Mouse (Mus musculus): ENCODE measurements around the gene Gm45623. TPM values are rescaled to one million over a fixed set of nuclear protein-coding genes. Genes with fewer than 3 reads are reported as not detected.
A peak's percentile ranks its signal among the peaks of the same experiment; 100 is the strongest.

The Gm45623 gene
- total RNA-seq, 2 experiments from 2014 or later: not detected

- DNase-seq (ENCODE audit: low spot score in 2 of 2): peak in 1 of 2 experiments; percentile 35
Observed at GRCm38 (mm10) chr13:56755871-56756270, 2.2 kb upstream of the Gm45623 start.

DNA sequence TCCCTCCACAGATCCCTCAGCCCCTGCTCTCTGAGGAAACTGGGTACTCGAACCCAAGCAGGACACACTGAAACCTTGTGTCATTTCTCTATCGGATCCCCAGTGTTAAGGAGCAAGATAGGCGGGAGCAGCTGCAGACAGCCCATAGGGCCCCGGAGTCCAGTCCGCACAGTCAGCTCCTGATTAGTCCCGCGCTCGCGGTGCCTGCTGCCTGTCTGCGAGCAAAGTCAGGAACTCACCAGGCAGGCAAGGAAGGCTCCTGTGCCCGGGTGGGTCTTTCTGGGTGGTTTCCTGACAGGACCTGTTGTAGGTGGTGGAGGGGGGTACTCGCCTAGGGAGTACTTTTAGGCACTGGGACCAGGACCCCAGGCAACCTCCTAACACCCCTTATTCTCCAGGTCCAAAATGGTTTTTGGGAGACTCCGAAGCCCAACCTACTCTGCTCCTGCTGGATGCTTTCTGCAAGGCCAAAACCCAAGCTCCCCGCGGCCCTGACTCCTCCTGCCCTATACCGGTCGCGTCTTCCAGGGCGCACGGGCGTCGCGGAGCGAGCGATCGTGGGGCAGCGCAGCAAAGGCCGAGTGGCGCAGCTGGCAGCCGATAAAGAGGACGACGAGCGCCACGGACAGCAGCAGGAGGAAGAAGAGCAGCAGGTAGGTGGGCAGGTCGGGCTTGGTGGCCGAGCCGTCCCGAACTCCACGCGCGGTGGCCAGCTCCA lies 994 bp downstream of the Gm45623 start:
- DNase-seq (ENCODE audit: low spot score in 2 of 2): no peak

DNA sequence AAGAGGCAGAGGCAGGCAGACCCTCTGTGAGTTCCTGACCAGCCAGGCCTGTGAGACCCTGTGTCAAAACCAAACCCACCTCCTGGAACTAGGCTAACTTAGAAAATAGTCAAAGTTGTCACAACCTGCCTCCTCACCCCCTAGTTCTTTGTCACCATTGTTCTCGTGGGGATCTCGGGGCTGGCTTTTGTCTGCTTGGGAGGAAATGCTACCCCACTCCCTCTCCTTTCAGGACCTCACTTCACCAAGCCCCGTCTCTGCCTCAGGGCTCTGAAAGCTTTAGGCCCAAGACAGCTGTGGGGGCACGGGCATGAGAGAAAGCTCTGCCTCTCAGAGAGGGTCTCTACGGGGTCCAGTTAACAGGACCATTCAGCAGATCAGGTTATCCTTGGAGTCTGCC lies 1.9 kb downstream of the Gm45623 start:
- DNase-seq (ENCODE audit: low spot score in 2 of 2): no peak

DNA sequence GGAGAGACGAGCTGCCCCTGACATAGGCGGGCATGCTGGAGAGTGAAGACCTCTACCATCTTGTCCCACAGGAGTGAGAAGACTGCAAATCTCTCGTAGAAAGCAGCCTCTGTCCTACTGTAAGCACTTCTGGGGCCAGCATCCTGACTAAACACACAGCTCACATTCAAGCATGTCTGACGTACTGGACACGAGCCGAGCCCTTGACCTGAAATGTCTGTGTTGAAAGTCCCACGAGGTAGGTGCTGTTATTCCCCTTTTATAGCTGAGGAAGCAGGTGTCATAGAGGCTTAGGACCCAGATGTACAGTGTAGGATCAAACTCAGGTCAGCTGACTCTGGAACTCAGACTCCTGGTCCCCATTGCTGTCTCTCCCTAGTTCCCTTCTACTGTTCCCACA lies 4.2 kb downstream of the Gm45623 start:
- no peak for DNase-seq (ENCODE audit: low spot score in 2 of 2)

DNA sequence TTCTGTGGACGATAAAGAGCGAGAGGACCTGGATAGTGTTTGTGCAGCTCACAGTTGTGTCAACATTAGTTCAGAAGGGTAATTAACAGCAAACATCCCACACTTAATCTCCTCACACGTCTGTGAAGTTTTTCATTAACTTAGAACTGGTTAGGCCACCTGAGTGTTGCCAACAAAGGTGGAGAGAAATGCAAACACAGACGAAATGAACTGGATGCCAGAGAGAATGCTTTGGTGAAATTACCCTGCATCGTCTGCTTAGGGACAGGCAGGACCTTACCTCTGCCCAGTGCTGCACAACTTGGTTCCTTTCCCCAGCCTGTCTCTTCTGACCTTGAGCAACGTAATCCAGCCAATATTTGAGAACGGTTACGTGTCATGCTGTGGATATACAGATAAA lies 6.1 kb downstream of the Gm45623 start:
- DNase-seq (ENCODE audit: low spot score in 2 of 2): no peak

GRCm38 (mm10) chr13:56746739-56747532 lies 6.7 kb downstream of the Gm45623 start:
- DNase-seq (ENCODE audit: low spot score in 2 of 2): no peak

DNA sequence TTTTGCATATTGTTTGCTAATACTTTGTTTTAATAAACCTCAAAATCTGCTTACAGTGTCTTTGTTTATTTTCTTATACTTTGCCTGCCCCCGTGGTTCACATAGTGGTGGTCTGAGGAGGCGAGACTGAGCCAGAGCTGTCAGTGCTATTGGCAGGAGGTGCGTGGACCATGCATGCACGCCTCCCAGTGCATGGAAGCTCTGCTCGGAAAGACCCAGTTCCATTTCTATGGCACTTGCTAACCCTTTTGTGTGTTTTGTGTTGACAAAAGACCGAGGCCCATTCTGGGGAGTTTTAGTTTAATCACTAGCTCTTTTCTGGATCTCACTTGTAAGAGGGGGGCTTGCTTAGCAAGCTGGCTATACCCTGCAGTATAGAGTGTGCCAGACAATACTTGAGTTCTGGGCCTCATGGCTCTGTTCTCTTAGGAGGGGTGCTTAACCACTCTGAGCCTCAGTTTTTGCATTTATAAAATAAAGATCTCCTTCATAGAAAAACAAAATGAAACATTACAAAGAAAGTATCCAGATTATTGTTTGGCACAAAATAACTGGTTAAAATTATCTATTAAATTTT lies 11.2 kb downstream of the Gm45623 start:
- no peak for DNase-seq (ENCODE audit: low spot score in 2 of 2)

GRCm38 (mm10) chr13:56741691-56742090 lies 11.9 kb downstream of the Gm45623 start:
- DNase-seq (ENCODE audit: low spot score in 2 of 2): no peak

- DNase-seq (ENCODE audit: low spot score in 2 of 2): no peak
Observed at GRCm38 (mm10) chr13:56740496-56740895, 13.1 kb downstream of the Gm45623 start.

DNA sequence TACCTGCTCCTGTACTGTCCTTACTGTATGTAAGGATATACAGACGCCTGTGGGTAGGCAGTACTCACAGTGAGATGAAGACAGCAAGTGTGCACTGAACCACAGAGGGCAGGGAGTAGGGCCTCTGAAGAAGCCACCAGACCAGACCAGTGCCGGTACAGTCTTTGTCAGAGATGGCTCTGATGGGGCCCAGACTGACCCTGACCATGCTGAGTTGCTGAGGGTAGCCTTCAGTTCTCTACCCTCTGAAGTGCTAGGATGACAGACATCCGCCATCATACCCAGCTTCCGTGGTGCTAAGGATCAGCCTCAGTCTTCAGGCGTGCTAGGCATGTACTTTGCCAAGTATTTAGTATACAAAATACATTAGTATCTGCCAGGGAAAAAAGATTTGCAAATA lies 14.1 kb downstream of the Gm45623 start:
- DNase-seq (ENCODE audit: low spot score in 2 of 2): no peak

GRCm38 (mm10) chr13:56735212-56735875 lies 18.3 kb downstream of the Gm45623 start:
- DNase-seq (ENCODE audit: low spot score in 2 of 2): no peak

DNA sequence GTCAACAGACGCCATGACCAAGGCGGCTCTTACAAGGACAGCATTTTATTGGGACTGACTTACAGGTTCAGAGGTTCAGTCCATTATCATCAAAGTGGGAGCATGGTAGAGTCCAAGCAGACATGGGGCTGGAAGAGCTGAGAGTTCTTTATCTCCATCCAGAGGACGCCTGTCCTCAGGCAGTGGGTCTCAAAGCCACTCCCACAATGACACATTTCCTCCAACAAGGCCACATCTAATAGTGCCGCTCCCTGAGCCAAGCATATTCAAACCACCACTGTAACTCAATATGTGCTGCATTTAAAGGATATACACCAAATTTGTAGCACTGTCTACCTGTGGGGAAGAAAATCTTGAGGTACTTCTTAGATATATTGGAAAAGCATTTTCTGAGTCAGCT lies 19.0 kb downstream of the Gm45623 start:
- DNase-seq (ENCODE audit: low spot score in 2 of 2): no peak

DNA sequence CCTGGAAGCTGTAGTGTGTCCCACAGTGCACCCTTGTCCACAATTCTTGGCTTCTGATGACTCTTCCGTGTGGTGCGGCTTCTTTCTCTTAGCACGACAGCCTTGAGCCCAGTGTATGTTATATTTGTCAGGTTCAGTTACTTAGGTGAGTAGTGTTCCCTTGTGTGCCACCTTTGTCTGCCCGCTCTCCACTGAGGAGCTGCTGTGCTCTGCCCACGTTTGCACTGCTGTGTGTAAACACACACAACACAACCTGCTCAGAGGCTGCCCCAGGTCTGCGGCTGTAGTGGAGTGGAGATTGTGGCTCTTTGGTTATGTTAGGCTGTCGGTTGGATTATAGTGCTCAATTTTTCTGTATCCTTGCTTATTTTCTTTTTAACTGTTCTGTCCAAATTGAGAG lies 24.6 kb downstream of the Gm45623 start:
- no peak for DNase-seq (ENCODE audit: low spot score in 2 of 2)

DNA sequence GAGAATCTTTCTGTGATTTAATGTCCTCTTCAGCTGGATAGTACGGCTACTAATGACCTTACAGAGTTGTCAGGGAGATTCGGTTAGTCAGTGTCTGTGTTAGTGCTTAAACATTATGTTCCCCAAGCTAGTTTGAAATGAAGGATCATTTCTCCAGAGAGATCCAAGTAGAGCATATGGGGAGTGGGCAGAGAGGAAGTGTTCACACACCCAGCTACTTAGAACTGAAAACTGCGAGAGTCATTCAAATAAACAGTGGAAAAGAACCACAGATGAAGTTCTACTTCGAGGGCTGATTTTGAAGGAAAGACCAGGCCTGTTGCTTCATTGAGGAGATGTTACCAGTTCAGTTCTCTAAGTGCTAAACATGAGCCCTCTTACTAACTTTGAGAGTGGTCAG lies 27.1 kb downstream of the Gm45623 start:
- DNase-seq (ENCODE audit: low spot score in 2 of 2): no peak

DNA sequence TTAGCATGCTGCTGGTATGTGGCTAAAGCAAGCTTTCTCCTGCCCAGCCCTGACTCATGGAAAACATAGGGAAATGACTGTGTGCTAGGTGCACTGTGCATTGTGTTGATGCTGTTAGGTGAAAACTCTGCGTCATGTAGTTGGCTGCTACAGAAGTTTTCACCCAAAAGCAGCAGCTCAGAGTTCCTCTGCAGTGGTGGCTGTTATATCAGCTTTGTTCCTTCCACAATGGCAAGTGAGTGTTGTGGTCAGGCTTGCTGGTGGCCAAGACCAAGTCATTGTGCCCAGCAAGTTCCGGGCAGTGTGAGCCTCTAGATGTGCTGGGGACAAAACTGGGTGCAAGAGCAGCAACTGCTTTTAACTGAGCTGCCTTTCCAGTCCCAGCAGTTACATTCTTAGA lies 41.4 kb downstream of the Gm45623 start:
- DNase-seq (ENCODE audit: low spot score in 2 of 2): no peak

DNA sequence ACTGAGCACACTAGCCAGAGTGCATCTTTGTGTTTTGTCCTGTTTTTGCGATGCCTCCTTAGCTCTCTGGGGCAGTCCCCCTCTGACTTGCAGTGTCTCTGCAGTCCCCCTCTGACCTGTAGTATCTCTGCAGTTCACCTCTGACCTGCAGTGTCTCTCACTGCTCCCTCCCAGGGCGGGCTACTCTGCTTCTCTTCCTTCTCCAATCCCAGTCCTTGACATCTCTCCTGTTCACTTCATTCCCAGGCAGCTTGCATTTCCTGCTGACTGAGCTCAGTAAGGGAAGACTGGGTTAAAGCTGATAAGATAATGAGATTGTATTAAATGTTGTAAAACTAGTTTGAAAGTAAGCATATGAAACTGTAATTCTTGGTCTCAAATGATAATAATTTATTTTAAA lies 43.0 kb downstream of the Gm45623 start:
- no peak for DNase-seq (ENCODE audit: low spot score in 2 of 2)

DNA sequence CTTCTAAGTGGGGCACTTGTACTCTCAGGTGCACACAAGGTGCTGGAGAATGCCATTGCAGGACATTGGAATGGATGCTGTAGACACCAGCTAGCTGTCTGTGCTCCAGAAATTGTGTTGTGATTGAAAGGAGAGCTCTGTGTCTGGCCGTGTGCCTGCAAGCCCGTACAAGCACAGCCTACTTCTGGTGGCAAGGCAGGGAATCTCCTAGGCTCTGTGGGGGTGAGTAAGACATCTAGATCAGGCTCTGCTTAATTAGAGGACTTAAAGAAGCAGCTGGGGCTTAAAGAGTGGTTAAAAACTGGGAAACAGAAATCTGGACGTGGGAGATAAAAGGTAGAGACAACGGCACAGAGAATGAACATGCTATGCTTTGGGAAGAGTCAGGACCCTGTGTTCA lies 46.0 kb downstream of the Gm45623 start:
- DNase-seq (ENCODE audit: low spot score in 2 of 2): no peak

- DNase-seq (ENCODE audit: low spot score in 2 of 2): no peak
Observed at GRCm38 (mm10) chr13:56707111-56707510, 46.5 kb downstream of the Gm45623 start.

GRCm38 (mm10) chr13:56704596-56704995 lies 49.0 kb downstream of the Gm45623 start:
- DNase-seq (ENCODE audit: low spot score in 2 of 2): no peak

DNA sequence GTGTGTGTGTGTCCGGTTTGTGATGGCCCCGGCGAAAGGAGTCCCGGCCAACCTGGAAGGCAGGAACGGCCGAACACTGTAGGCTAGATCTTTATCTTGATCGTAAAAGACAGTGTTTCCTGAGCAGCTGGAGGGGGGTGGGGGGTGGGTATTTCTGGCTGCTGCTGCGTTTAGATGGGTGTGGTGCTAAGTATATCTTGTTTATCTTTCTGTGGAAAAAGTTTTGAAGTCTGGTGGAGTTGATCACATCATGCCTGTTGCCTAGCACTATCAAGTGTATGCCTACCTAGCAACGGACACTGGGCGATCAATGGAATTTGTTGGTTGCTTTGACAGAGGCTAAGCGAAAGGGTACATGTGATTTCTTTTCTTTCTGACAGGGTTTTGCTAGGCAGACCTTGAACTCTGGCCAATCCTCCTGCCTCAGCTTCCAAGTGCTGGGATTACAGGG lies 49.7 kb downstream of the Gm45623 start:
- peak in 1 of 2 experiments; percentile 28 for DNase-seq (ENCODE audit: low spot score in 2 of 2)

DNA sequence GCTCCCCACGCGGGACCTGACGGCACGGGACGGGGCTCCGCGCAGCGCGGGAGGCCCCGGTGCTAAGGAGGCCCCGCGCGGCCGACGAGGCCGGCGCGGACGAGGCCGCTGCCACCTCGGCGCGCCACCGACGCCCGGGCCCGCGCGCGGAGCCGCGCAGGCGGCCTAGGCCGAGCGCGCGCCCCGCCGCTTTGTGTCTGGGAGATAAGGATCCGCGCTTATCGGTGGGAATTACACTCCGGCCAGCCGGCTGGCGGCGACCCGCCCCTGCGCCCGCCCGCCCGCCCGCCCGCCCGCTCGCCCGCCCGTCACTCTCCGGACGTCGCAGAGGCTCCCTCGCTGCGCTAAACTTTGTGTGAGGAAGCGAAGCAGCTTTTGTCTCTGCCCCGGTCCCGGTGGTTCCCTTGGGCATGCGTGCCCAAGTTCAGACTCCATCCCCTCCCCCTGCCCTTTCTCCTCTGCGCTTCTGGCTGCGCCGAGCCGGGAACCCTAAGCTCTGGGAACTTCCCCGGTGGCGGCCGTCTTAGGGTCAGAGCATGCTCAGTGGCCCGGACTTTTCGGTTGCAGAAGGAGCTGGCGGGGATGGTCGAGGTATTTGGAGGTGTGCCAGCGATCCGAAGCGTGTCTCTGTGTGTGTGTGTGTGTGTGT lies 50.3 kb downstream of the Gm45623 start:
- DNase-seq (ENCODE audit: low spot score in 2 of 2): peak; percentile 52 to 67
